Mouse (Mus musculus): ENCODE measurements at regions not wholly inside any gene's neighbourhood (a gene's known extent, or its start where the extent isn't known, plus 50 kb on each side); places are given as distances from the start of the nearest gene placed in this dataset.

- intact Hi-C loops (cut with DNase I), result loop anchor here (5.0 to 10.0 kb wide), 6 partner anchors 124 to 784 kb away; partner anchors contain the start of gene Tnr
- DNase-seq (ENCODE audit: extremely low spot score in 1 of 2, low spot score in 2 of 2), result no peak
Measured at GRCm38 (mm10) chr1:159398643-159399042, 124.9 kb upstream of the Tnr start.

GRCm38 (mm10) chr1:159406317-159406716 lies 117.3 kb upstream of the Tnr start:
- intact Hi-C loops (cut with DNase I), result no loop called here
- DNase-seq (ENCODE audit: extremely low spot score in 1 of 2, low spot score in 2 of 2), result no peak

- intact Hi-C loops (cut with DNase I), result no loop called here
- DNase-seq (ENCODE audit: extremely low spot score in 1 of 2, low spot score in 2 of 2), result no peak
Measured at GRCm38 (mm10) chr1:159406781-159407180, 116.8 kb upstream of the Tnr start.

- peak in 1 of 2 experiments; percentile 63 for DNase-seq (ENCODE audit: extremely low spot score in 1 of 2, low spot score in 2 of 2)
- intact Hi-C loops (cut with DNase I), result no loop called here
Measured at GRCm38 (mm10) chr1:159413374-159413773, 110.2 kb upstream of the Tnr start.

GRCm38 (mm10) chr1:159415656-159416055 lies 107.9 kb upstream of the Tnr start:
- intact Hi-C loops (cut with DNase I), result no loop called here
- DNase-seq (ENCODE audit: extremely low spot score in 1 of 2, low spot score in 2 of 2), result no peak

GRCm38 (mm10) chr1:159417176-159417575 lies 106.4 kb upstream of the Tnr start:
- intact Hi-C loops (cut with DNase I), result no loop called here

GRCm38 (mm10) chr1:159419301-159419965 lies 104.1 kb upstream of the Tnr start:
- intact Hi-C loops (cut with DNase I), result no loop called here
- no peak for DNase-seq (ENCODE audit: extremely low spot score in 1 of 2, low spot score in 2 of 2)

More at GRCm38 (mm10) chr1:159417176-159417575, 106.4 kb upstream of the Tnr start:
- no peak for DNase-seq (ENCODE audit: extremely low spot score in 1 of 2, low spot score in 2 of 2)

GRCm38 (mm10) chr1:159420189-159420588 lies 103.4 kb upstream of the Tnr start:
- DNase-seq (ENCODE audit: extremely low spot score in 1 of 2, low spot score in 2 of 2), result no peak
- intact Hi-C loops (cut with DNase I), result no loop called here

GRCm38 (mm10) chr1:159423694-159424093 lies 99.9 kb upstream of the Tnr start:
- intact Hi-C loops (cut with DNase I), result no loop called here
- DNase-seq (ENCODE audit: extremely low spot score in 1 of 2, low spot score in 2 of 2), result no peak

- intact Hi-C loops (cut with DNase I), result no loop called here
- no peak for DNase-seq (ENCODE audit: extremely low spot score in 1 of 2, low spot score in 2 of 2)
Measured at GRCm38 (mm10) chr1:159429926-159430325, 93.6 kb upstream of the Tnr start.

GRCm38 (mm10) chr1:159433521-159433920 lies 90.0 kb upstream of the Tnr start:
- intact Hi-C loops (cut with DNase I), result no loop called here
- DNase-seq (ENCODE audit: extremely low spot score in 1 of 2, low spot score in 2 of 2), result no peak

- intact Hi-C loops (cut with DNase I), result no loop called here
- no peak for DNase-seq (ENCODE audit: extremely low spot score in 1 of 2, low spot score in 2 of 2)
Measured at GRCm38 (mm10) chr1:159440770-159441169, 82.8 kb upstream of the Tnr start.

- no peak for DNase-seq (ENCODE audit: extremely low spot score in 1 of 2, low spot score in 2 of 2)
- intact Hi-C loops (cut with DNase I), result no loop called here
Measured at GRCm38 (mm10) chr1:159444093-159444492, 79.5 kb upstream of the Tnr start.

GRCm38 (mm10) chr1:159445465-159445864 lies 78.1 kb upstream of the Tnr start:
- DNase-seq (ENCODE audit: extremely low spot score in 1 of 2, low spot score in 2 of 2), result no peak
- intact Hi-C loops (cut with DNase I), result no loop called here

- DNase-seq (ENCODE audit: extremely low spot score in 1 of 2, low spot score in 2 of 2), result no peak
- intact Hi-C loops (cut with DNase I), result no loop called here
Measured at GRCm38 (mm10) chr1:159451462-159451861, 72.1 kb upstream of the Tnr start.

- intact Hi-C loops (cut with DNase I), result no loop called here
- DNase-seq (ENCODE audit: extremely low spot score in 1 of 2, low spot score in 2 of 2), result no peak
Measured at GRCm38 (mm10) chr1:159460876-159461275, 62.7 kb upstream of the Tnr start.

GRCm38 (mm10) chr1:159470941-159471340 lies 52.6 kb upstream of the Tnr start:
- intact Hi-C loops (cut with DNase I), result no loop called here
- DNase-seq (ENCODE audit: extremely low spot score in 1 of 2, low spot score in 2 of 2), result no peak
